Mouse (Mus musculus) olfactory bulb, adult 2 months (tissue): ENCODE measurements around the gene Art4.

ENCODE experiments used
- CTCF ChIP-seq: fragments of 200-500 bp; IDR thresholded peaks from 2 replicates; pipeline ENCODE4 v1.5.1; 2012; ENCODE audit warnings: low read depth, mild to moderate bottlenecking, low read length, moderate library complexity; ENCODE audit not compliant: insufficient read depth
- POLR2A ChIP-seq: fragments of 200-500 bp; IDR thresholded peaks from 2 replicates; pipeline ENCODE4 v1.6.1; 2012; ENCODE audit warnings: mild to moderate bottlenecking, low read depth, low read length, moderate library complexity; ENCODE audit not compliant: insufficient read depth

GRCm38 (mm10) chr6:136815381-136815780, 42.2 kb downstream of the Art4 start:
- TF ChIP-seq POLR2A (no peak), CTCF (no peak)
